Mouse (Mus musculus): ENCODE measurements at regions not wholly inside any gene's neighbourhood (a gene's known extent, or its start where the extent isn't known, plus 50 kb on each side); places are given as distances from the start of the nearest gene placed in this dataset.

DNA sequence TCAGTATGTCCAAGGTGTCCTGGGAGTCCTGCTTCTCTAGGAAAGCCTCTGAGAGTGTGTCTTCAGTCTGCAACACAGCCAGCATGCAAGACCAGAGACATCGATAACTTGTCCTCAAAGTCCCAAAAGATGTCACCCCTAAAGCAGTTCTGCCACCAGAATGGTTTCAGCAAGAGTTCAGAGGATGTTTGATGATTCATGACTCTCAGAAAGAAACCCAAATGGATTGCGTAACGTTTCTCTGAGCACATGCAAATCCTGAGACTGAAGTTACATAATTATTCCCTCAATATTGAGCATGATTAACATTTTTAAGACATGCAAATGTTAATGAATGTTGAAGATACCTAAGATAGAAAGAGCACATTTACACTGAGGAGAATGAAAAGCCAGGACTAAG is 167.2 kb downstream of the Lrig3 start:
- no peaks in the 10 kb centered on the region for H3K36me3 ChIP-seq
- WGBS, result 86% methylated on average over 3 of the region's 3 CpGs
- H3K4me1 ChIP-seq, result no peaks in the 10 kb centered on the region
- H3K9ac ChIP-seq, result no peak overlapping the region
- H3K4me3 ChIP-seq, result no peak overlapping the region
- no peaks in the 10 kb centered on the region for H3K9me3 ChIP-seq
- H3K4me2 ChIP-seq (replicated peaks), result no peak overlapping the region
- no peak overlapping the region for H3K27ac ChIP-seq
- no peaks in the 10 kb centered on the region for H3K27me3 ChIP-seq (replicated peaks)
- no peak for ATAC-seq (ENCODE audit: low FRiP score, low read depth)

DNA sequence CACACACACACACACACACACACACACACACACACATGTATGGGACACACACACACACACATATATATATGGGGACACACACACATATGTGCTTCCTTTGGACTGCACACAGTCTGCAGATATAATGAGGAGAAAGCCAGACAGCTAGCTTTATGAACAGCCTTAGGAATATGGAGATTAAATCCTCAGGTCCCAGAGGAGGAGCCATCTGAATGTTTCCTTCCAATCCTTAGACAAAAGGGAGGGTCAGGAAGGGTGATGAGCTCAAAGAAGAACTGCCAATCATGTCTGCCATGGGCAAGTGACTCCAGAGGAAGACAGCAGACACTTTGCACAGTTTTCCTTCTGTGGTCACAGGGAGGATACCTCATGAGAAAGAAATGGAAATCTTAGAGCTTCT is 168.0 kb downstream of the Lrig3 start:
- no peak for ATAC-seq (ENCODE audit: low FRiP score, low read depth)
- Histone ChIP-seq H3K27ac (no peak overlapping the region), H3K27me3 (replicated peaks) (no peaks in the 10 kb centered on the region), H3K4me2 (replicated peaks) (no peak overlapping the region), H3K9ac (no peak overlapping the region), H3K36me3 (no peaks in the 10 kb centered on the region), H3K9me3 (no peaks in the 10 kb centered on the region), H3K4me3 (no peak overlapping the region), H3K4me1 (no peaks in the 10 kb centered on the region)

- WGBS, result 92% methylated on average over 12 of the region's 12 CpGs
- no peaks in the 10 kb centered on the region for H3K4me1 ChIP-seq
Measured at GRCm38 (mm10) chr10:126138585-126138984, 172.6 kb downstream of the Lrig3 start.

GRCm38 (mm10) chr10:126141586-126141985 is 175.6 kb downstream of the Lrig3 start:
- Histone ChIP-seq H3K4me3 (no peak overlapping the region), H3K27me3 (replicated peaks) (no peaks in the 10 kb centered on the region), H3K9me3 (no peaks in the 10 kb centered on the region), H3K36me3 (no peaks in the 10 kb centered on the region), H3K4me1 (no peaks in the 10 kb centered on the region), H3K27ac (no peak overlapping the region), H3K4me2 (replicated peaks) (no peak overlapping the region), H3K9ac (no peak overlapping the region)
- 89% methylated on average over 7 of the region's 7 CpGs for WGBS
- no peak for ATAC-seq (ENCODE audit: low FRiP score, low read depth)

More at GRCm38 (mm10) chr10:126138585-126138984, 172.6 kb downstream of the Lrig3 start:
- no peak overlapping the region for H3K27ac ChIP-seq
- H3K36me3 ChIP-seq, result no peaks in the 10 kb centered on the region
- H3K9me3 ChIP-seq, result no peaks in the 10 kb centered on the region
- H3K9ac ChIP-seq, result no peak overlapping the region
- H3K27me3 ChIP-seq (replicated peaks), result no peaks in the 10 kb centered on the region
- no peak for ATAC-seq (ENCODE audit: low FRiP score, low read depth)
- no peak overlapping the region for H3K4me3 ChIP-seq
- no peak overlapping the region for H3K4me2 ChIP-seq (replicated peaks)

GRCm38 (mm10) chr10:126143833-126144232 is 177.9 kb downstream of the Lrig3 start:
- no peak for ATAC-seq (ENCODE audit: low FRiP score, low read depth)
- Histone ChIP-seq H3K9me3 (no peaks in the 10 kb centered on the region), H3K9ac (no peak overlapping the region)

GRCm38 (mm10) chr10:126144609-126145202 is 178.7 kb downstream of the Lrig3 start:
- H3K4me2 ChIP-seq (replicated peaks), result no peak overlapping the region
- H3K27me3 ChIP-seq (replicated peaks), result no peaks in the 10 kb centered on the region
- no peaks in the 10 kb centered on the region for H3K4me1 ChIP-seq
- 79% methylated on average over 12 of the region's 12 CpGs for WGBS
- H3K9me3 ChIP-seq, result no peaks in the 10 kb centered on the region
- no peak for ATAC-seq (ENCODE audit: low FRiP score, low read depth)
- no peak overlapping the region for H3K9ac ChIP-seq
- H3K27ac ChIP-seq, result no peak overlapping the region
- H3K4me3 ChIP-seq, result no peak overlapping the region
- H3K36me3 ChIP-seq, result no peaks in the 10 kb centered on the region

More at GRCm38 (mm10) chr10:126143833-126144232, 177.9 kb downstream of the Lrig3 start:
- H3K27ac ChIP-seq, result no peak overlapping the region
- no peaks in the 10 kb centered on the region for H3K36me3 ChIP-seq
- whole genome bisulfite sequencing, result 87% methylated on average over 10 of the region's 10 CpGs
- H3K4me1 ChIP-seq, result no peaks in the 10 kb centered on the region
- H3K4me3 ChIP-seq, result no peak overlapping the region
- no peak overlapping the region for H3K4me2 ChIP-seq (replicated peaks)
- no peaks in the 10 kb centered on the region for H3K27me3 ChIP-seq (replicated peaks)

DNA sequence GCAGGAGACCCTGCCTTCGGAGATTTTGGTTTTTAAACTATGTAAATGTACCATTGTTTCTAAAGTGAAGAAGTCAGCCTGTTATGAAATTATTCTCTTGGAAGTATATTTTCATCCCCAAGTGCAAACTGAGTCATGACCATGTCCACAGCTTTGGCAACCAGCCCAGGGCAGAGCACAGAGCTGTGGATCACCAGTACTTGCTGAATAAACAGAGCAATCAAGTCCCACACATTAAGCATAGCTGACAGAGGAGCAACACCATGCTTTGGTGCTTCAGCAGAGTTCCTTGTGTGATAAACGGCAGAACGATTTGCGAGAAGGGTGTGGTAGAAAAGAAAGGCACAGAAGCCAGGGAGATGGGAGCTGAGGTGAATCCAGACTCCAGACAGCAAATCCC is 191.3 kb downstream of the Lrig3 start:
- no peak overlapping the region for H3K4me3 ChIP-seq
- no peaks in the 10 kb centered on the region for H3K9me3 ChIP-seq
- no peak overlapping the region for H3K9ac ChIP-seq
- no peak overlapping the region for H3K27ac ChIP-seq
- H3K4me2 ChIP-seq (replicated peaks), result no peak overlapping the region
- no peaks in the 10 kb centered on the region for H3K4me1 ChIP-seq
- WGBS, result 72% methylated on average over 4 of the region's 4 CpGs
- no peaks in the 10 kb centered on the region for H3K36me3 ChIP-seq
- ATAC-seq (ENCODE audit: low FRiP score, low read depth), result no peak
- no peaks in the 10 kb centered on the region for H3K27me3 ChIP-seq (replicated peaks)

DNA sequence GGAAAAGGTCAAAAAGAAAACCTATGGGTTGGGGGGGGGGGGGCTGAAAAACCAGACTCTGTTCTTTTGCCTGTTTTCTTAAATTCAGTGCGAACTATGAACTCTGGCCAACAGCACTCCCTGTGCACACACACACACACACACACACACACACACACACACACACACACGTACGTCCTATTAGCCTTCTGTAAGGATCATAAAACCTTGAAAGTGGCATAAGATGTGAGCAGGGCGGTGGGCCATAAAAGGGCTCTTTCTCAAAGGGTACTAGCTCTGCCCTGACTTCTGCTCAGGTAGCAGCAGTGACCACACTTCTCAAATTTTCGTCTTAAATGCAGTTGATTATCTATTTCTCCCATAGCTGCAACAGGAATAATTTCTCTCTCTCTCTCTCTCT is 199.2 kb downstream of the Lrig3 start:
- ATAC-seq (ENCODE audit: low FRiP score, low read depth), result no peak
- H3K4me2 ChIP-seq (replicated peaks), result no peak overlapping the region
- H3K27me3 ChIP-seq (replicated peaks), result no peaks in the 10 kb centered on the region
- no peaks in the 10 kb centered on the region for H3K4me1 ChIP-seq
- 64% methylated on average over 5 of the region's 5 CpGs for WGBS
- no peaks in the 10 kb centered on the region for H3K9me3 ChIP-seq
- H3K9ac ChIP-seq, result no peak overlapping the region
- no peaks in the 10 kb centered on the region for H3K36me3 ChIP-seq
- H3K4me3 ChIP-seq, result no peak overlapping the region
- no peak overlapping the region for H3K27ac ChIP-seq

- Histone ChIP-seq H3K27me3 (replicated peaks) (no peaks in the 10 kb centered on the region), H3K4me3 (no peak overlapping the region), H3K4me1 (no peaks in the 10 kb centered on the region), H3K27ac (no peak overlapping the region), H3K9me3 (no peaks in the 10 kb centered on the region), H3K36me3 (no peaks in the 10 kb centered on the region), H3K9ac (no peak overlapping the region), H3K4me2 (replicated peaks) (no peak overlapping the region)
- WGBS, result 84% methylated on average over 25 of the region's 25 CpGs
- ATAC-seq (ENCODE audit: low FRiP score, low read depth), result no peak
Measured at GRCm38 (mm10) chr10:126169095-126169873, 203.3 kb downstream of the Lrig3 start.

DNA sequence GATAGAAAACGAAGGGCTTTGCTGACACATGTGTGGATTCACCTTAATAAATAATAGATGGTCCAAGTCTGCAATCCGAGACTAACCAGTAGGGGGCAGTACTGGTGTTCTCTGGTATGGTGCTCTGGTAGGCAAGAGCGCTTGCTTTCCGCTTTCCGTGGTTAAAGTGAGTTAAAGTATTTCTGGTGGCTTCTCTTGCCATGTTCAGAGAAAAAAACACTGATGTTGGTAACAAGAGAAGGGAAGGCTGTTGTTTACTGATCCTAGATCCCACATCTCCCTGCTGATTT is 203.9 kb downstream of the Lrig3 start:
- no peak for ATAC-seq (ENCODE audit: low FRiP score, low read depth)
- H3K4me1 ChIP-seq, result no peaks in the 10 kb centered on the region
- WGBS, result 72% methylated on average over 5 of the region's 5 CpGs

GRCm38 (mm10) chr10:126176759-126177473 is 210.9 kb downstream of the Lrig3 start:
- Histone ChIP-seq H3K27me3 (replicated peaks) (no peaks in the 10 kb centered on the region), H3K36me3 (no peaks in the 10 kb centered on the region), H3K27ac (no peak overlapping the region), H3K9me3 (no peaks in the 10 kb centered on the region), H3K4me3 (no peak overlapping the region), H3K9ac (no peak overlapping the region), H3K4me2 (replicated peaks) (no peak overlapping the region), H3K4me1 (no peaks in the 10 kb centered on the region)
- no peak for ATAC-seq (ENCODE audit: low FRiP score, low read depth)
- WGBS, result 83% methylated on average over 4 of the region's 4 CpGs

More for the DNA sequence above, 203.9 kb downstream of the Lrig3 start:
- Histone ChIP-seq H3K27ac (no peak overlapping the region), H3K9ac (no peak overlapping the region), H3K9me3 (no peaks in the 10 kb centered on the region), H3K36me3 (no peaks in the 10 kb centered on the region), H3K4me3 (no peak overlapping the region), H3K27me3 (replicated peaks) (no peaks in the 10 kb centered on the region), H3K4me2 (replicated peaks) (no peak overlapping the region)

- WGBS, result 80% methylated on average over 2 of the region's 2 CpGs
- H3K36me3 ChIP-seq, result no peaks in the 10 kb centered on the region
- no peaks in the 10 kb centered on the region for H3K4me1 ChIP-seq
- H3K9me3 ChIP-seq, result peaks cover 4% of the 10 kb centered on the region; the same call in 1 of the 2 replicates
- no peak overlapping the region for H3K4me2 ChIP-seq (replicated peaks)
- no peaks in the 10 kb centered on the region for H3K27me3 ChIP-seq (replicated peaks)
- no peak overlapping the region for H3K27ac ChIP-seq
- H3K9ac ChIP-seq, result no peak overlapping the region
- ATAC-seq (ENCODE audit: low FRiP score, low read depth), result no peak
- no peak overlapping the region for H3K4me3 ChIP-seq
Measured at GRCm38 (mm10) chr10:126182386-126182785, 216.4 kb downstream of the Lrig3 start.
